Mouse (Mus musculus): Measurements from ENCODE around the gene Sh3kbp1. TPM values are rescaled to one million over a fixed set of nuclear protein-coding genes. Genes with fewer than 3 reads are reported as not detected.

The Sh3kbp1 gene
- total RNA-seq, 2 experiments from 2014 or later = 20.8 to 28.8 TPM

DNA sequence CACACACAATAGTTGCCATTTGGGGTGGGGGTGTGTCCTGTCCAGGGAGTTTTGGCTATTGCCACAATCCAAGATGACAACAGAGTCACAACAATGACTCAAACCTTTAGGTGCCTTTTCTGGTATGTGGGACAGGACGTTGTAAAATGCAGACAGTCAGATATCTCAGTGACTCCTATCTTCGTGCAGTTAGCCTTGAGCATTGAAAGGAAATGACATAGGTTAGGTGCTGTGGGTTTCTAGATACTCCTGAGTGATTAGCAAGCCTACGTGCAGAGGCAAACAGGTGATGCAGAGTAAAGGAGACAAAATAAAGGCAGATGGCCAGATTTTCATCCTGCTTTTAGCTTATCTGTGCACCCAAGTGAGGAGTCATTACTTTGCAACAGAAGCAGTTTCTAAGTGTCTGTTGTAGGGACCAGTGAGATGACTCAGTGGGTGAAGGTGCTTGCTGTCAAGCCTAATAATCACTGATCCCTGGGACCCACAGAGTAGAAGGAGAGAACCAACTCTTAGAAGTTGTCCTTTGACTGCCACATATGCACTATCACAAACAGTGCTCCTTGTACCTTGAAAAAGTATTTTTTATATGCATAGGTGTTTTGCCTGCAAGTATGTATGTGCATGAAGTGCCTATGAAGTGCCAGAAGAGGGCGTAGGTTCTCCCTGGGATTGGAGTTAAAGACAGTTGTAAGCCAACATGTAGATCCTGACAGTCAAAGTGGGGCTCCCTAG is 50.7 kb downstream of the Sh3kbp1 start:
- no peak for DNase-seq (ENCODE audit: low spot score)

DNA sequence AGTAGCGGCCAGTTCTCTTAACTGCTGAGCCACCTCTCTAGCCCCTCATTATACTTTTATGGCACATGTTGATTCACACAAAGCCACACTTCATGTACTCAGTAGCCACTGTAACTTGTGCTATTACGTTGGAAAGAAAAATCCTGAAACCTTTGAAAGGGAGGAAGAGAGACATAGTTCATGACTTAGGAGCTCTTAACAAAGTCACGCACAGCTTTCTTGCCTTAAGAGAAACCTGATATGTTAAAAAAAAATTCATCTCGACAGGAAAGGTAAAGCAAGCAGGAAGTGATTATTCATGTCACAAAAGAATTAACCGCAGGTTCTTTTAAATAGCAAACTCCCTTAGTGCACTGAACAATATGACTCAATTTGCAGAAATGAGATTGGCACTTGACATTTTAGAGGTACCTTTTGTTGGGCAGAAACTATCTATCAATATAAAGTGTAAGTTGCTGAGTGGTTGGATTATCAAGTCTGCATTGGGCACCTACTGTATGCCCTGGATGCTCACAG is 51.3 kb downstream of the Sh3kbp1 start:
- DNase-seq (ENCODE audit: low spot score) = no peak

DNA sequence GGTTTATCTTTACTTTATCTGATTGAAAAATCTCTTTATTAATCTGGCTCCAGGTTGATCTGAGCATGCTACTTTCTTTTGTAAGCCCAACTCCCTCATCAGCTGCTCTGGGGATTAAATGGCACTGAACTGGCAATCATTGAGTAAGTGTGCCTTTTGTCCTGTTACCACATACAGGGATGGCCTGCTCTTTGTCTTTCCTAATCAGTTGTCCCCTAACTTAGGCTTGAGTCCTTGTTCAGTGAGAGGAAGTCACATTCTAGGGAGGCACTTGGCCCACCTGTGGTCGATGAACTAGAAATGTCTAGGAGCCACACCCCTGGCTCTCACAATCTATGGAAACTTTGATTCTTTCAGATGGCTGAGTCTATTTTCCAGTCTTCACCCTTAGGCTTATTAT is 58.4 kb downstream of the Sh3kbp1 start:
- no peak for DNase-seq (ENCODE audit: low spot score)

DNA sequence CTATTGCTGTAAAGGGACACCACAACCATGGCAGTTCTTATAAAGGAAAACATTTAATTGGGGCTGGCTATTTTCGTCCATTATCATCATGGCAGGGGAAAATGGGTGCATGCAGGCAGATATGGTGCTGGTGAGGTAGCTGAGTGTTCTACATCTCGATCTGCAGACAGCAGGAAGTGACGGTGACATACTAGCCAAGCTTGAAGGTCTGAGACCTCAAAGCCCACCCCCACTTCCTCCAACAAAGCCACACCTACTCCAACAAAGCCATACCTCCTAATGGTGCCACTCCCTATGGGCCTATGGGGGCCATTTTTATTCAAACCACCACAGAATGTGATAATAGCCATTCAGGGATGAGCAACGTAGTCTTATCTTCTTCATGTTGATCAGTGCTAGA is 59.8 kb downstream of the Sh3kbp1 start:
- no peak for DNase-seq (ENCODE audit: low spot score)

DNA sequence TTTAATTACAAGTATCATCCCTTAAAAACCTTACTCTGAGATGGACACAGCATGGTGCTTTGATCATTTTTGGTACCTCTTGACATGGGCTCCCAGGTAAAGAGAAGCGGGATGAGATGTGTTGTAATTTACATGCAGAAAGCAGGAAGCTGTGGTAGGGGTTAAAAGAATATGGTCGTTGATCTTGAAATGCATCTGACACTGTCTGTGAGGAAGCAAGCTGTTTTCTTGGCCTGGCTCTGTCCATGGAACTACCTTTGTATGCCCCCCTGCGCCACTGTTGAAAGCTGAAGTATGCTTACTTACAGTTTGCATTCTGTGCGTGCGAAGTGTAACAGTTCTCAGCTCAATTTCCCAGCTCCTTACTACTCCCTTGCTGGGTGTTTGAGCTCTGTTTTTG is 61.6 kb downstream of the Sh3kbp1 start:
- DNase-seq (ENCODE audit: low spot score) = no peak

DNA sequence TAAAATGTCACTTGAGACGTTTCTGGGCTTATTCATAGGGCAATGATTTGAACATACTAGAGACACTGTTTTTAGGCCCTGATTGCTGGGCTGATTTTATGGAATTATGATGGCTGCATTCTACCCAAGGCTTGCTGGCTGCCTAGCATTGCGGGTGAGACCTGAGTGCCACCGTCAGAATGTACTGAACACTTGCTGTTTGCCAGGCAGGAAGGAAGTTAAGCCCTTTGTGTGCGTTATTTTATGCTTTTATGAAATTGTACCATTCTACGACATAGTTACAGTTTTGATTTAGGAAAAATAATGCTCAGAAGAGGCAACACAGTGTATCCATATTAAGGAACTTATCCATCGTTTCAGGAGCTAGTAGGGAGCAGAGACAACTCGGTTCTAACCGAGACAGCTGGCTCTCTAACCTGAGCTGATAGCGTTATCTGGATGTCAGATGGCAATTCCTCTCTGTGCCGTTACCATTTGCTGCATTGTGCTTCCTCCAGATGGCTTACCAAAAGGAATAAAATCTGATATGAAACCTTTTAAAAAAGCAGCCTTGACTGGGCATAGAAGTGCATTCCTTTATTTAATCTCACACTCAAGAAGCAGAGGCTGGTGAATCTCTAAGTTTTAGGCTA is 62.8 kb downstream of the Sh3kbp1 start:
- no peak for DNase-seq (ENCODE audit: low spot score)

DNA sequence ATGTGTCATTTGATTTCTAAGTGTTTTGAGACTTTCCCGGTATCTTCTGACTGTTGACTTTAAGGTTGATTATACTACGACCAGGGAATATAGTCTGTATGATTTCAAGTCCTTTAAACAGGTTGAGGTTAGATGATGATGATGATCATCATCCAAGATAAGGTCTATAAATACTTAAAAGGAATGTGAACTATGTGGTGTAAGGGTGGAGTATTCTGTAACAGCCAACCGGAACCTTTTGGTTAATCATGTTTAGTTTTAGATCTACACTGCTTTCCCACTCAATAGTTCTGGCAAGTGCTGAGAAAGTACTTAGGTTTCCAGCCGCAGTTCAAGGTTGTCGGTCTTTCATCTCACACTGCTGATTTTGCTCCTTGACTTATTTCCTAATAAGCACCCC is 66.1 kb downstream of the Sh3kbp1 start:
- DNase-seq (ENCODE audit: low spot score) = no peak

DNA sequence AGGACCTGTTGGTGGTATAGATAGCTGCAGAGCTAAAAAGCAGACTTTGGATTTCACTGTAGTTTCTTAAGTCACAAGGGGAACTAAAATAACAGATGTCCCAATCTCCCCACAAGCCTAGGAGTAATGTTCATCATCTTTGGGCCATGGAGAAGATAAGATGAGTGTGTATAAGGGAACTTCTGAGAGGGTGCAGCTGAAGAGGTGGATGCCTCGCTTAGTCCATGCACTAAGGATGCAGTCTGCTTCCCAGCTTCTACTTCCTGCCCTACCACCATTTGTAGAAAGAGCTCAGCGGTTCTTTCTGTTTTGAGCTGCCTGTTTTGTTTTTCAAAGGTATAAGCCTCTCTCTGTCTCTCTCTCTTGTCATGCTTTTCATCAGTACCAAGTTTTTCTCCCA is 69.5 kb downstream of the Sh3kbp1 start:
- DNase-seq (ENCODE audit: low spot score) = no peak

DNA sequence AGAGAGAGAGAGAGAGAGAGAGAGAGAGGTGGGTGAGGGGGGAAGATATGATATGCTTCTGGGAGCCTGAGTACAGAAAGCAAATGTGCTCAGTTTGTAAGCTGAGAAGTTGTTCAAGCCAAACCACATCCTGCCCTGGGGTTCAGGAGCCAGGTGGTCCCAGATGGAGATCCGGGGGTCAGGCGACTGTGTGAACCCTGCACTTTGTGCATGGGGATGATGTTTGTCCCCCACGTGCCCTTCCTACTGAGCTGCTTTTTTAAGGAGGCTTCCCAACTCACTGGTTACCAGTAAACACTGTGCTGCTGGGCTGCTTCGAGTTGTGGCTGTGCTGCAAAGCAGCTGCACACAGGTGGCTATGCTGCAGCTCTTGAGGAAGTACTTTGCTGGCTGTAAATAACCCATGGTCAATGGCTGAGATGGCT is 70.0 kb downstream of the Sh3kbp1 start:
- no peak for DNase-seq (ENCODE audit: low spot score)

DNA sequence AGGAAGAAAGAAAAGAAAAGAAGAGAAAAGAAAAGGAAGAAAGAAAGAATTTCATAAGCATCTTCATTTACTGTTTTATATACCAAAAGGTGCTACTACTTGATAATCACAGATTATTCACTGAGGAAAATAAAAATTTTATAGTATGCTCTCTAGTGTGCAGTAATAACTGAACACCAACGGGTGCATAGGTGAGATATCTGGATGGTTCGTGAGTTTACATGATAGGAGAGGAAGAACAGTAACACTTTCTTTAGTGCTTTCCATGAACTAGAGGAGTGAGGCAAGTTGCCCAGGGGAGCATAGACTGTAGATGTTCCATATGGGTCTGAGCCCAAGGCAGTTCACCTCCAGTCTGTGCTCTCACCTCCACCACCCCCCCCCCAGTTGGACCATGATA is 75.8 kb downstream of the Sh3kbp1 start:
- no peak for DNase-seq (ENCODE audit: low spot score)

DNA sequence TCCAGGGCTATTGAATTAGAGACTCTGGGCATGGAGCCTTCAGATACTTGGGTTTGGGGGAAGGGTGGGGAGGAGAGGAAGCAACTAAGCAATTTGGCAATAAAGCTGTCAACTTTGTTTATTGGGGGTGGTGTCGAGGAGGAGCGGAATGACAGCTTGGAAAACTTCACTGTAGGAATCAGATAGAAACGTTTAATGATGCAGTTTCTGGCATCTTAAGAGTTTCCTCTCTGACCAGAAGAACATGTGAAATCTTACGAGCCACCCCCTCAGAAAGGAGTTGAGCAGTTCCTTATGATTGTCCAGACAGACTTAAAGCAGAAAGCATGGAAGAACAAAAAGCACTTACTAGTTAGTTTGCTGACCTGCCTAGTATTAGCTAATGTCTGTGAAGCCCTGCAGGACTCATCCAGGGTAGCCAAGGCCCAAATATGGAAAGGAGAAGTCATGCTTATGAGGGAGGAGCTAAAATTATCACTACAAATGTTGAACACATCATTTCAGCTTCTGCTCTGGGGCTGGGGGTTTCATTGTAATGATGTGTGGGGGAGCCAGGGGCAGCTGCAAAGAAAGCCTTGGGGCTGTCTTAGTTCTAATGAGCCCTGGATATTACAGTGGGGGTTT is 77.4 kb downstream of the Sh3kbp1 start:
- DNase-seq (ENCODE audit: low spot score) = no peak

DNA sequence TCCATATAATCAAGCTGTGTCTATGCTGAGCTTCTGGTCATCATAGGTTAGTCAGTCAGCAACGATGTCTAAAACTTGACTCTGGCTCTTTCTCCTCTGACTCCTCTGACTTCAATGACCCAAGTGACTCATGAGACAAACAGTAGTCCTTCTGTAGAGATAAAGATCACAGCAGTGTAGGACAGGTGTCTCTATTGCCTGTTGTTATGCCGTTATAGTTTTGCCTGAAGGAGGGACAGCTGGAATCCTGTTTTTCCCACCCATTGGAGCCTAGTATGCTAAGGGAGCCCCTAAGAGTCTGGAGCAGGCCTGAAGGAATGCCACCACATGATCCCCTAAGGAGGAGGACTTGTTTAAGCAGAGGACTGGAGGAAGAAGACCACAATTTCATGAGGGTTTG is 78.3 kb downstream of the Sh3kbp1 start:
- DNase-seq (ENCODE audit: low spot score) = no peak

DNA sequence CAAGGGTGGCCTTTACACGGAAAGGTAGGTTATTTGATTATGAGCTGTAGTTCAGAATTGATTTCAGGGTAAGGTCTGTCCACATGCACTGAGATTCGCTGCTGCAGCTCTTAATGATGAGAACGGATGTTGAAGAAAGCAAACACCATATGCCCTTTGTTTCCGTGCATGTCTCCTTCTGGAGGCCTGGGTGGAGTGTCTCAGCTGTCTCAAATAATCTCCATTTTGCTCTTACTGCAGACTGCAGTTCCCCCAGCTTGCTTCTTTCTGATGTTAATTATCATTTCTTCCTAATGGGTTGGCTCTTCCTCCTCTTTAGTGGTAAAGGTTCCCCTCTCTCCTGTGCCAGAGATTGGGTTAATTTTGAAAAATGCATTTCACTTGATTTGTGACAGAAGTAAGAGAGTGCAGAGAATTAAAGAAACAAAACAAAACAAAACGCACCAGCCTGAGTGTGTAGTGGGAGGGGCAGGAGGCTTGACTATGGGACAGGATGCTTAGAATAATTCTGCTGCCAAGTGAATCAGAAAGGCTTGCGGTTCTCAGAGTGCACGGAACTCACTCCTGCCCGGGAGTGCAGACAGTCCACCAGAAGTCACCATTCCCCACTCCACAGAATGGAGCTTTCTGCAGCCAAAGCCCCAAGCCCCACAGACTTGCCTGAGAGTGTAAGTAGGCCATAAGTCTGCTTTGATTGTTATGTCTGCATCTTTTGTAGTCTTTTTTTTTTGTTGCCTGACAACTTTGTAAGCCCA is 81.2 kb downstream of the Sh3kbp1 start:
- no peak for DNase-seq (ENCODE audit: low spot score)

DNA sequence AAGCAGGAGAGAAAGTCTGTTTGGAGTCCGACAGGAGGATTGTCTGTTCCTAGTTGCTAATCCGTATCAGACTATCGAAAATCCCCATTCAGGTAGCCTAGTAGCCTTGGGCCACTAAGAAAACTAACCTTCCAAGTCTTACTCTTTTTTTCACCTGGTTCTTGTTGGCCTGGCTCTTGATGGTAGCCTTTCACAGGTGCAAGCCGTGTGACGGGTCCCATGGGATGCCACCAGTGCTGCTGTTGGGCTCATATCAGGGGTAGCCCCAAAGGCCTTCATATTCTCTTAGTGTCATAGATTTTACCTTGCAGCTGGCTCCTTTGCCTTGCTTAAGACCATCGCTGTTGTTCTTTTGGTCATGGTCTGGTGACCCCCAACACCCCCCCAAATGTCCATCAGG is 82.2 kb downstream of the Sh3kbp1 start:
- no peak for DNase-seq (ENCODE audit: low spot score)

DNA sequence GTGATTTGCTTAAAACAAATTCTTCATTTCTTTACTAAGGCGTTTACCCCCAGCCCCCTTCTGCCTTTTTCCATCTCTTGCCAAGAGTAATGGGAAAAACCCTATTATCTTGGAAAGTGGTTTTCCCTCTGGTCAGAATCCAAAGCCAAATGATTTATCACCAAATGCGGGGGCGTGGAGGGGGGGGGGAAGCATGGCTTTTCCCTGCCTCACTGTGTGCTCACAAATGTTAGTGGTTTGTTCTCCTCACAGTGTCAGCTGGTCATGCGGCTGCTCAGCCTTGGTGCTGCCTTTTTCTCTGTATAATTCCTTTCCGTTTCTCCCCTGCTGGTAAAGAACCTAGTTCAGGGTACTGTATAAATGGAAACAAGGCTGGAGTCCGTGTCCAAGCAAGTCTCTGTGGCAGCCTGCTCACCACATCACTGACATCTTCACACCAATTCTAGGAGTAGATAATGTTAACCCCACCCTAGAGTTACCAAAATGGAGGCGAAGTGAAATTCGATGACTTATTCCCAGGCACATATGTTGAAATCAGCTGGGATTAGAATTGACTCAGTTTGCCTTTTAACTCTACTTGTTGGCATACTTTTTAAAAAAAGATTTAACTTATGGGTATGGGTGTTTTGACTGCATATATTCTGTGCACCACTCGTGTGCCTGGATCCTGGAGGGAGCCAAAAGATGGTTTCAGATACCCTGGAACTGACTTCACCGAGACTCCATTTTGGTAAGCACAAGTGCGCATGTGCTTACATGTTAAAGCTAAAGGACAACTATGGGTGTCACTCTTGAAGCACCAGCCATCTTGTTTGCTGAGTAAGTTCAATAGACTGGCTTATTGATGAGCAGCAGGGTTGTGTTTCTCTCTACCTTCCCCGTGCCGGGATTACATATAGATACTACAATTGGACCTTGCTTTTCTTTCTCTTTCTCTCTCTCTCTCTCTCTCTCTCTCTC is 84.3 kb downstream of the Sh3kbp1 start:
- DNase-seq (ENCODE audit: low spot score) = no peak

DNA sequence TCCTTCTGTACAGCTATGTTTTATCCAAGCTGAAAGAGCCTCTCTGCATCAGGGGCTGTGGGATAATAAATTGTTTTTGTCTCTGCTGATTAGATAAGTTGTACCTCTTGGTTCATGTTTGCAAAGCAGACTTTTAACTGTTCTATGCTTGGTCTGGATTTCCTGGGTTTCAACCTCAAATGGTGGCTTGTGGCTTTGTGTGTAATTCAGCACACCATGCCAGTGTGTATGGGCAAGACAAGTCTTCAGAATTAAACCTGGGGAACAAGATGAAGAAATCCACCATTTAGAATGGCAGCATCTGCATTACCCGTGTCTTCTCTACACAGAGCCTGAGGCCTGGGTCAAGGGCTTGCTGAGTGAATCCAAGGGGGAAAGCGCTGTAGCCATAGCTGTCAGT is 86.1 kb downstream of the Sh3kbp1 start:
- no peak for DNase-seq (ENCODE audit: low spot score)

DNA sequence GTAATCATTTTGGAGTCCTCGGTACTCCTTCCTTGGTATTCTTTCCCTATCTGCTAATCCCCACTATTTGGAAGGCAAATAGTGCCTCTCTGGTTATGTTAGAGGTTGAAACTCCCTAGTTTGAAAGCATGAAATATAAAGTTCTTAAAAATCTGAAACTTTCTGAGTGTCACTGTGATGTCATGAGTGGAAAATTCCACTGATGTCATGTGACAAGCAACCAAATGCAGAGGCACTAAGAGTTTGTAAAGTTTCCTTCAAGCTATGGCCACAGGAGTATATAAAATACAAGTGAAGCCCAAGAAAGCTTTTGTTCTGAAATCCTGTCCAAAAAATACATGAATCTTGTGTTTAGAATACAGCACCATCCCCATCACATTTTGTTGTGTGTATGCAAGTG is 94.3 kb downstream of the Sh3kbp1 start:
- no peak for DNase-seq (ENCODE audit: low spot score)

DNA sequence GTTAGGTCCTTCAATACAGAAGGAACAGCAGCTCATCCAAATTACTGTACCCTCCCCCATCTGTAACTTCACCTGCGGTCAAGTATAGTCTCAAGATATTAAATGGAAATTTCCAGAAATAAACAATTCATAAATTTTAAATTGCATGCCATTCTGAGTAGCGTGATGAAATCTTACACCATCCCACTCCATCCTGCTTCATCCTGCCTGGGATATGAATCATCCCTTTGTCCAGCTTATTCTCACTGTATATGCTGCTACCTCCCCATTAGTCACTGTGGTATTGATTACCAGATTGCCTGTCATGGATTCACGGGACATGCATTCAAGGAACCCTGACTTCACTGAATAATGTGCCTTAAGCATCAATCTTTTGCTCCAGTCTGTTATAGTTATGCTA is 104.3 kb downstream of the Sh3kbp1 start:
- DNase-seq (ENCODE audit: low spot score) = no peak

DNA sequence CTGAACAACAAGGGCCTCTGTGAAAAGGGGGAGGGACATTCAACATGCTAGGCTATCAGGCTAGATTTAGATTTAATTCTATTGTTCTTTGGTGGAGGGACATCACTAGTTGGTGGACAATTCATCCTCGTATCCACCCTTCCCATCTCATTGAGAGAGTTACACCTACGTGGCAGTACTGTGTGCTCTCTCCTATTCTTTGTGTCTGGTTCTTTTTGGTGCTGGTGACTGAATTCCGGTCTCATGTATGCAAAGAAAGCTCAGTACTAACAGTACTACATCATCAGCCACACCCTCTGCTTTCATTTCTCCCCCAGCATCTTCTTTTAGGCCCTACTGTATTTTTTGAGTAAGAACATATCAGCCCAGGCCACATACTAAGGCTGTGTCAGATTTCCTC is 105.8 kb downstream of the Sh3kbp1 start:
- DNase-seq (ENCODE audit: low spot score) = no peak

DNA sequence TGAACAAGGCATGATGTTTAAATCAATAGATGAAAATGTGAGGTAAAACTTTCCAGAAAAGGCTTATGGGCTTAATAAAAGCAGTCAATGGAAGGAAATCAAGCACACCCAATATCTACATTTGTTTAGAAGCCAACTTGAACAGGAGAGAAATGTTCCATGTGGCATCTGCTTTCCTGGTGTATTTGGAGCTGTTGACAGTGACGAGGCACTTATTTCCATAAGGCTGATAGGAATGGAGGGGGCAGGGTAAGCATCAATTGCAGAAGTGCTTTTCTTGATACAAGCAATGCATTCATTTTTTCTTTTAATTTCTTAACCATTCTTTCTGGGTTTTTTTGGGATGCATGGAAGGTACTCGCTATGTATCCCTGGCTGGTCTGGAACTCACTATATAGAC is 106.9 kb downstream of the Sh3kbp1 start:
- no peak for DNase-seq (ENCODE audit: low spot score)
